Mouse (Mus musculus) G1E (cell line): ENCODE measurements around the gene Zfp142. TPM values are rescaled to one million over a fixed set of nuclear protein-coding genes. Genes with fewer than 3 reads are reported as not detected.

Experiments used
- ATAC-seq: 2 replicates; pipeline ENCODE4 v1.8.0; 2016; ENCODE audit warnings: mild to moderate bottlenecking; ENCODE audit not compliant: insufficient number of reproducible peaks, poor library complexity, low FRiP score, severe bottlenecking; ENCODE audit errors: extremely low read depth
- DNase-seq: peaks from one replicate; pipeline ENCODE4 v3.0.0; 2012; ENCODE audit warnings: low spot score
- H3K27me3 ChIP-seq: 2 replicates; pipeline ENCODE4 v1.6.1; 2012; ENCODE audit warnings: mild to moderate bottlenecking, low read length, inconsistent platforms; ENCODE audit not compliant: insufficient read depth
- H3K36me3 ChIP-seq: replicated peaks from 2 replicates; pipeline ENCODE3; 2012; ENCODE audit warnings: mild to moderate bottlenecking, inconsistent platforms
- H3K4me1 ChIP-seq: 2 replicates; pipeline ENCODE4 v1.6.1; 2012; ENCODE audit warnings: low read depth, low read length, inconsistent platforms, mixed read lengths; ENCODE audit not compliant: insufficient read depth
- H3K4me3 ChIP-seq: 2 replicates; pipeline ENCODE4 v1.5.1; 2012; ENCODE audit warnings: low read depth, mild to moderate bottlenecking, inconsistent platforms, low read length, moderate library complexity, mixed read lengths
- H3K9me3 ChIP-seq: replicated peaks from 2 replicates; pipeline ENCODE4 v1.6.1; 2012; ENCODE audit warnings: inconsistent platforms
- POLR2AphosphoS5 ChIP-seq: IDR thresholded peaks from 2 replicates; pipeline ENCODE4 v1.6.1; 2012; ENCODE audit warnings: low read depth, low read length, inconsistent platforms; ENCODE audit not compliant: insufficient replicate concordance
- polyA plus RNA-seq: library from polyadenylated mRNA; stranded (reverse); fragments of >175 nt; gene quantifications from 2 replicates; pipeline ENCODE4 v1.2.3, GENCODE M21; 2012
- total RNA-seq, 2 experiments: library from RNA; stranded (forward) in 1 of 2; stranded (reverse) in 1 of 2; fragments of 200-1000 nt in 1 of 2; fragments of >200 nt in 1 of 2; fragmentation: Nextera tagmentation in 1 of 2; gene quantifications; 2 replicates each; pipeline ENCODE4 v1.2.3; 2014 to 2017

The Zfp142 gene
- total and polyA plus RNA-seq, 3 experiments, result 12.4 to 50.4 (median 13.1) TPM

- Histone ChIP-seq H3K4me3 (no peak overlapping the region), H3K27me3 (no peaks in the 10 kb centered on the region), H3K36me3 (peaks cover 92% of the 10 kb centered on the region), H3K4me1 (peaks cover 9% of the 10 kb centered on the region), H3K9me3 (no peaks in the 10 kb centered on the region)
- no peak for ATAC-seq
- no peak for DNase-seq
- no peak for TF ChIP-seq POLR2AphosphoS5
Observed at GRCm38 (mm10) chr1:74519875-74520274, 68.2 kb downstream of the Zfp142 start.

Other genes starting within 250 kb of the Zfp142 start
- not detected in 2 replicates for gene Catip, start 226.1 kb downstream of the Zfp142 start, total RNA-seq (2014; fragmentation: Nextera tagmentation)
- gene Catip, start 226.1 kb downstream of the Zfp142 start, total RNA-seq (2017), result 0.27 TPM in 1 of 2 replicates, not detected in the other
- not detected in 2 replicates for gene Catip, start 226.1 kb downstream of the Zfp142 start, polyA plus RNA-seq
- gene Slc11a1, start 213.1 kb downstream of the Zfp142 start, total RNA-seq (2014; fragmentation: Nextera tagmentation), result not detected in 2 replicates
- 0.23 and 0.60 TPM in 2 replicates for gene Slc11a1, start 213.1 kb downstream of the Zfp142 start, total RNA-seq (2017)
- gene Slc11a1, start 213.1 kb downstream of the Zfp142 start, polyA plus RNA-seq, result not detected in 2 replicates
- gene Ctdsp1, start 196.7 kb downstream of the Zfp142 start, total RNA-seq (2014; fragmentation: Nextera tagmentation), result 154 and 171 TPM in 2 replicates
- gene Ctdsp1, start 196.7 kb downstream of the Zfp142 start, total RNA-seq (2017), result 64.6 and 66.4 TPM in 2 replicates
- gene Ctdsp1, start 196.7 kb downstream of the Zfp142 start, polyA plus RNA-seq, result 272 and 321 TPM in 2 replicates
- gene Vil1, start 178.9 kb downstream of the Zfp142 start, total RNA-seq (2014; fragmentation: Nextera tagmentation), result 0.29 and 0.68 TPM in 2 replicates
- gene Vil1, start 178.9 kb downstream of the Zfp142 start, total RNA-seq (2017), result 0.29 and 1.1 TPM in 2 replicates
- gene Vil1, start 178.9 kb downstream of the Zfp142 start, polyA plus RNA-seq, result 0.11 and 0.35 TPM in 2 replicates
- gene Cnot9, start 82.2 kb downstream of the Zfp142 start, total RNA-seq (2014; fragmentation: Nextera tagmentation), result 158 and 183 TPM in 2 replicates
- gene Cnot9, start 82.2 kb downstream of the Zfp142 start, total RNA-seq (2017), result 87.5 and 89.6 TPM in 2 replicates
- 35.9 and 37.1 TPM in 2 replicates for gene Cnot9, start 82.2 kb downstream of the Zfp142 start, polyA plus RNA-seq
- not detected in 2 replicates for gene Plcd4, start 45.4 kb downstream of the Zfp142 start, total RNA-seq (2014; fragmentation: Nextera tagmentation)
- 0.35 and 0.60 TPM in 2 replicates for gene Plcd4, start 45.4 kb downstream of the Zfp142 start, total RNA-seq (2017)
- 0.02 TPM in 1 of 2 replicates, not detected in the other for gene Plcd4, start 45.4 kb downstream of the Zfp142 start, polyA plus RNA-seq
- 112 and 117 TPM in 2 replicates for gene Usp37, start 44.0 kb downstream of the Zfp142 start, total RNA-seq (2014; fragmentation: Nextera tagmentation)
- gene Usp37, start 44.0 kb downstream of the Zfp142 start, total RNA-seq (2017), result 72.2 and 89.3 TPM in 2 replicates
- gene Usp37, start 44.0 kb downstream of the Zfp142 start, polyA plus RNA-seq, result 2.9 and 9.7 TPM in 2 replicates
- gene Bcs1l, start within 50 bp of the Zfp142 start, total RNA-seq (2014; fragmentation: Nextera tagmentation), result 36.5 and 45.8 TPM in 2 replicates
- gene Bcs1l, start within 50 bp of the Zfp142 start, total RNA-seq (2017), result 25.8 and 26.8 TPM in 2 replicates
- gene Bcs1l, start within 50 bp of the Zfp142 start, polyA plus RNA-seq, result 3.6 and 4.8 TPM in 2 replicates
- gene Rnf25, start 13.2 kb upstream of the Zfp142 start, total RNA-seq (2014; fragmentation: Nextera tagmentation), result 35.2 and 57.4 TPM in 2 replicates
- gene Rnf25, start 13.2 kb upstream of the Zfp142 start, total RNA-seq (2017), result 48.5 and 80.6 TPM in 2 replicates
- 23.1 and 24.1 TPM in 2 replicates for gene Rnf25, start 13.2 kb upstream of the Zfp142 start, polyA plus RNA-seq
- gene Stk36, start 13.2 kb upstream of the Zfp142 start, total RNA-seq (2014; fragmentation: Nextera tagmentation), result 3.9 and 5.6 TPM in 2 replicates
- gene Stk36, start 13.2 kb upstream of the Zfp142 start, total RNA-seq (2017), result 1.5 and 1.6 TPM in 2 replicates
- gene Stk36, start 13.2 kb upstream of the Zfp142 start, polyA plus RNA-seq, result 0.46 and 0.88 TPM in 2 replicates
- gene Ttll4, start 73.5 kb upstream of the Zfp142 start, total RNA-seq (2014; fragmentation: Nextera tagmentation), result 61.7 and 68.5 TPM in 2 replicates
- gene Ttll4, start 73.5 kb upstream of the Zfp142 start, total RNA-seq (2017), result 44.4 and 46.0 TPM in 2 replicates
- 21.2 and 25.8 TPM in 2 replicates for gene Ttll4, start 73.5 kb upstream of the Zfp142 start, polyA plus RNA-seq
- gene Cyp27a1, start 125.3 kb upstream of the Zfp142 start, total RNA-seq (2014; fragmentation: Nextera tagmentation), result not detected in 2 replicates
- 0.55 TPM in 1 of 2 replicates, not detected in the other for gene Cyp27a1, start 125.3 kb upstream of the Zfp142 start, total RNA-seq (2017)
- not detected in 2 replicates for gene Cyp27a1, start 125.3 kb upstream of the Zfp142 start, polyA plus RNA-seq
- not detected in 2 replicates for gene Prkag3, start 161.0 kb upstream of the Zfp142 start, total RNA-seq (2014; fragmentation: Nextera tagmentation)
- not detected in 2 replicates for gene Prkag3, start 161.0 kb upstream of the Zfp142 start, total RNA-seq (2017)
- not detected in 2 replicates for gene Prkag3, start 161.0 kb upstream of the Zfp142 start, polyA plus RNA-seq
- not detected in 2 replicates for gene Wnt6, start 183.6 kb upstream of the Zfp142 start, total RNA-seq (2014; fragmentation: Nextera tagmentation)
- gene Wnt6, start 183.6 kb upstream of the Zfp142 start, total RNA-seq (2017), result 0.17 TPM in 1 of 2 replicates, not detected in the other
- gene Wnt6, start 183.6 kb upstream of the Zfp142 start, polyA plus RNA-seq, result not detected in 2 replicates
- gene Wnt10a, start 203.3 kb upstream of the Zfp142 start, total RNA-seq (2014; fragmentation: Nextera tagmentation), result not detected in 2 replicates
- 0.05 and 0.06 TPM in 2 replicates for gene Wnt10a, start 203.3 kb upstream of the Zfp142 start, total RNA-seq (2017)
- gene Wnt10a, start 203.3 kb upstream of the Zfp142 start, polyA plus RNA-seq, result not detected in 2 replicates